Mouse (Mus musculus) intestine, embryonic 15.5 days (tissue): ENCODE results near the gene Mycbpap. TPM values are rescaled to one million over a fixed set of nuclear protein-coding genes. Genes with fewer than 3 reads are reported as not detected.

ENCODE experiments used
- ATAC-seq: fragments of 200-750 bp; cut with Nextera tagmentation; 2 replicates; pipeline ENCODE4 v1.8.0; 2017; ENCODE audit warnings: moderate TSS enrichment, moderate library complexity
- H3K27ac ChIP-seq: fragments of 300-500 bp; sonication (generic); 2 replicates; pipeline ENCODE4 v1.5.1; 2015; ENCODE audit warnings: mild to moderate bottlenecking, inconsistent platforms
- H3K27me3 ChIP-seq: fragments of 300-500 bp; sonication (generic); replicated peaks from 2 replicates; pipeline ENCODE4 v1.6.1; 2015; ENCODE audit warnings: inconsistent platforms
- H3K36me3 ChIP-seq: fragments of 300-500 bp; sonication (generic); 2 replicates; pipeline ENCODE4 v1.6.1; 2015; ENCODE audit warnings: inconsistent platforms
- H3K4me1 ChIP-seq: fragments of 300-500 bp; sonication (generic); replicated peaks from 2 replicates; pipeline ENCODE4 v1.6.1; 2015; ENCODE audit warnings: inconsistent platforms
- H3K4me2 ChIP-seq: fragments of 300-500 bp; sonication (generic); replicated peaks from 2 replicates; pipeline ENCODE4 v1.6.1; 2015; ENCODE audit warnings: mild to moderate bottlenecking, inconsistent platforms
- H3K4me3 ChIP-seq: fragments of 300-500 bp; sonication (generic); replicated peaks from 2 replicates; pipeline ENCODE4 v1.5.1; 2015; ENCODE audit warnings: inconsistent platforms
- H3K9ac ChIP-seq: fragments of 300-500 bp; sonication (generic); 2 replicates; pipeline ENCODE4 v1.6.1; 2015; ENCODE audit warnings: inconsistent platforms
- H3K9me3 ChIP-seq: fragments of 300-500 bp; sonication (generic); 2 replicates; pipeline ENCODE4 v1.6.1; 2016; ENCODE audit warnings: inconsistent platforms
- WGBS: fragments of 180-500 bp; shearing (Covaris S2); methylation state at CpG from one replicate; pipeline ENCODE4 v1.1.7; 2015; 5-methylcytosine and 5-hydroxymethylcytosine counted together
- polyA plus RNA-seq: library from polyadenylated mRNA; unstranded; fragments of >200 nt; fragmentation: Nextera tagmentation; extraction: Ambion mirVana; gene quantifications from 2 replicates; pipeline ENCODE4 v1.2.1, GENCODE M21; 2015

Mycbpap gene
- polyA plus RNA-seq, 1 experiment from 2014 or later, result 2.2 TPM

DNA sequence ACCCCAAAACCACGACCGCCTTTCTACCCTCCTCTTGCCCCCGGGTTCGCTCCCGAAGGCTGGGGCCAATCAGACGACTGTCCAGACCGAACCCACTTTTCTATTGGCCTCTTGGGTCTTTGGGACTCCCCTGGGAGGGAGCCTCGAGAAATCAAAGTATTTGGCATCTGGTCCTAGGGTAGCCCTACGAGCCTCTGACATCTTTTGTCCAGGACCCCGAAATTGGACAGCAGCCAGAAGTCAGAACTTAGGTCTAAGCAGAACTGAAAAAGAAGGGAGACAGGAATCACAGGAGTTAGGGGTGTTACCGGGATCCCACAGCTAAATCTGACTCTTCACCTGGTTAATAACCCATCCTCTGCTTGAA lies 47.0 kb downstream of the Mycbpap start:
- Histone ChIP-seq H3K9ac (no peak overlapping the region), H3K36me3 (no peaks in the 10 kb centered on the region), H3K4me3 (peak overlapping the region; percentile 75), H3K27me3 (peaks cover 50% of the 10 kb centered on the region), H3K9me3 (no peaks in the 10 kb centered on the region), H3K27ac (0 out of 2 replicates have a peak overlapping the region, but pooled peaks have one; percentile 25), H3K4me2 (peak overlapping the region; percentile 94), H3K4me1 (peaks cover 41% of the 10 kb centered on the region)
- ATAC-seq, result no peak
- WGBS, result 2% methylated on average over 11 of the region's 11 CpGs

DNA sequence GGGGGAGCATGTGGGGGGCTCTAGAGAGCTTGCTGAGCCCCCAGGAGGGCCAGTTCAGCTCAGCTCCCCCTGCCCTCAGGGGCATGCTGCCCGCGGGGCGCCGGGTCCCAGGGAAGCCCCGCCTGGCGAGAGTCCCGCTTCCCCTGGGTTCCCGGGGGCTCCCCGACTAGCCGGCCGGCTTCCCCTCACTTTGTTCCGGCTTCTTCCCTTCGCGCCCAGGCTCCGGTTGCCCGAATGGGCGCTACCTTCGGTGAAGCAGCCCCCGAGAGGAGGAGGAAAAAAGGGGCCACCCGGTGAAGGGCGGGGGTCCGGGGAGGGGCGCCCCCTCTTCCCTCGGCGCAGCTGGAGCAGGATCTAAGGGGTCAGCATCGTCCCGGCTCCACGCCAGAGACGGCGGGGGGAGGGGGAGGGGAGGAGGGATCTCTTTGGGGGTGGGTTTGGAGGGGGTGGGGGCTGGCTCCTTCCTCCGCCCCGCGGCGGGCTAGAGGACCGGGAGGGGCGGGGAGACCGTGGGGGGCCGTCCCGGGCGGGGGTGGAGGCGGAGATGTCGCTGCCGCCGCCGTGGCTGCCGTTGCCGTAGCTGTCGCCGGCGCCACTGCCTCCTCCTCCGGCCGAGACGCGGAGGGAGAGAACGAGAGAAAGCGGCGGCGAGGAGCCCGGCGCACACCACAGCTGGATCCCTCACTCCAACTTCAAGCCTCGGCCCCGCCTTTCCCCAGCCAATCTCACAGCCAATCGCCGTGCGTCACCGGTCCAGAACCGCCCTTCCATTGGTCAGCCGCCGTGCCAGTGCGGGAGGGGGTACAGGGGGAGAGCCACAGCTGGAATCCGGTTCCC lies 47.6 kb downstream of the Mycbpap start, which contains the start of gene Cacna1g:
Gene Cacna1g (minus strand): TSS at position 492 of the 837 bp plus-strand sequence.
- Histone ChIP-seq H3K4me3 (peak within 1 kb of the TSS; percentile 75), H3K4me1 (peaks cover 48% of the 10 kb centered on the region), H3K27ac (peak within 1 kb of the TSS; percentile 92), H3K9me3 (no peaks in the 10 kb centered on the region), H3K9ac (peak within 1 kb of the TSS; percentile 78), H3K27me3 (peaks cover 50% of the 10 kb centered on the region), H3K4me2 (peak within 1 kb of the TSS; percentile 94), H3K36me3 (no peaks in the 10 kb centered on the region)
- ATAC-seq, result peak; percentile 95
- WGBS, result under 1% methylated on average over 61 of the region's 71 CpGs

DNA sequence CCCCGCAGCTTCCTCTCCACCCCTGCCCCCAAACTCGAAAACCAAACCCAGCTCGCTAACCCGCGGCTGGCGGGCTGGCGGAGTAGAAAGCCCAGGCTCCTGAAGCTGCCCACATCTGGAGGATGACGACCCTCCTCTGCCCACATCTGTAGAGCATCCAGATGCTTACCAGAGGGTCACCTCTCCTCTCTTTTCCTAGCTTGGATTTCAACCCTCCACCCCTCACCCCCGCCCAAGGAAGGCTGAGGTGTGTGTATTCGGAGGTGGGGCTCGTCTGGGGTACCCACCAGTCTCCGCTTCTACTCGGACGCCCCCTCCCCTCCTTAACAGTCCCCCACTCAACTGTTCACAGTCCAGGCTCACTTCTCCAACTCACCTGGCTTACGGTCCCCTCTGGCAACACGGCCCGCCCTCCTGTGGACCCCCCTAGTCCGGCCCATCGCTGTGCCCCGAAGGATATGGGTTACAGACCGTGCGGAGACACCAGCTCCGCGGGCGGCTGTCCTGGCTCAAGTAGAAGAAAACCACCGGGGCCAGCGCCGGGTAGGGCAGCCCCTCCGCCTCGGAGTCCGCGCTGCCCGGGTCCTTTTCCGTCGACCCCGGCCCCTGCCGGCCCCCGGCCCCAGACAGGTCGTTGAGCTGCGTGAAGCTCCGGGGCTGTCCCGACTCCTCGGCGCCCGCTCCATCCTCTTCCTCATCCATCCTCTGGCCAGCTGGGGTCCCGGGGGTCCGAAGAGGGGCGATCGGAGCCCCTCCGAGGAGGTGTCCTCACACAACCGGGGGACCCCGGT lies 48.4 kb downstream of the Mycbpap start:
- peak overlapping the region; percentile 78 for H3K9ac ChIP-seq
- peak overlapping the region; percentile 92 for H3K27ac ChIP-seq
- no peaks in the 10 kb centered on the region for H3K36me3 ChIP-seq
- H3K4me3 ChIP-seq, result peak overlapping the region; percentile 75
- H3K9me3 ChIP-seq, result no peaks in the 10 kb centered on the region
- WGBS, result under 1% methylated on average over 52 of the region's 52 CpGs
- H3K4me2 ChIP-seq, result peak overlapping the region; percentile 94
- peaks cover 50% of the 10 kb centered on the region for H3K27me3 ChIP-seq
- H3K4me1 ChIP-seq, result peaks cover 56% of the 10 kb centered on the region
- ATAC-seq, result peak; percentile 17; the same call in 1 of the 2 replicates

DNA sequence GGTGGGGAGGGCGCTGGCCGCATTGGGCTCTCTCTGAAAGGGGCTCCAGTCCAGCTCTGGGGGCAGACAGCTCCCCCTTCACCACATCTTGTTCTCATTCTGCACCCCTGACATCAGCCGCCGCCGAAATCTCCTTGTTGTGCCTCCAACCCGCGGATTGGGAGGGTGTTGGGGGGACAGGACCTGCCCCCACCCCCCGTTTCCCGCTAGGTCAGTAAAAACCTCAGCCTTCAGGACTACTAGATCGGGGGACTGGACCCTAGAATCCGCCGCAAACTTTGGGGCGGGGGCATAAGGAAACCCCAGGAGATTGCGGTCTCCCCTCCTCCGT lies 49.0 kb downstream of the Mycbpap start:
- Histone ChIP-seq H3K9ac (peak overlapping the region; percentile 78), H3K9me3 (no peaks in the 10 kb centered on the region), H3K4me3 (peak overlapping the region; percentile 75), H3K4me1 (peaks cover 59% of the 10 kb centered on the region), H3K27ac (0 out of 2 replicates have a peak overlapping the region, but pooled peaks have one; percentile 17), H3K4me2 (peak overlapping the region; percentile 94), H3K27me3 (peaks cover 46% of the 10 kb centered on the region), H3K36me3 (no peaks in the 10 kb centered on the region)
- WGBS, result 2% methylated on average over 15 of the region's 15 CpGs
- ATAC-seq, result no peak

DNA sequence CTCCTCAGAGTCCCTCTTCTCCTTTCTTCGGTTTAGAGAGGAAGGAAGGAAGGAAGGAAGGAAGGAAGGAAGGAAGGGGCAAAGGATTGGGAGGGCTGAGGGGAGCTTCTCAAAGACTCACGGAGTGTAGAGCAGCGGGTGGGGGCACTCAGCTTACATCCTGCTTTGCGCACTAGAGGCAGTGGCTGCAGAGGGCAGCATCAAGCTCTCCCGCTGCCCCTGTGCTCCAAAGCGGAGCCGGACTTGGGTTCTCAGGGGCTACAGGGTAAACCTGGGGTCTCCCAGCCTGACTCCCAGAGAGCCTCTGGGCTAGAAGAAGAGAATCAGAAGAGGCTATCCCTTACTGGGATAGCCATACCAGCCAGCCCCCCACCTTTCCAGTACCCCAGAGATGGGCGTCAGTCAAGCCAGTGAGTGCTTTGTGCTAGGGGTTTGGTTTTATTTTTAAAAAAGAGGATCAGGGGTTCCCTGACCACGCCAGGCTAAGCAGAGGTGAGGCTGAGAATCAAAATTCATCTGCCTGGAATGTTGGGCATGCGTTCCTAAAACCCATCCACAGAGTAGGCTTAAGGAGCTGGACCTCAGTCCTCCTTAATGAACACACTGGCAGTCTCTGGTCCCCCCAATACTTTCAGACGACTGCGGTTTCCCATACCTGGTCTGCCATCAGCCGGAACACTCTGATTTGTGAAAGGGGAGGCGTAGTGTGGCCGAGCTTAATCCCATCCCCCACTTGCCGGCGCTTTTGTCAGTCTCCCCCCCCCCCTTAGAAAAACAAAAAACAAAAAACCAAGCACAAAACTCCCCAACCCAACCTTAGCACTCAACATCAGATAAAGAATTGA lies 49.6 kb downstream of the Mycbpap start:
- Histone ChIP-seq H3K4me3 (peak overlapping the region; percentile 75), H3K4me2 (peak overlapping the region; percentile 94), H3K27ac (0 out of 2 replicates have a peak overlapping the region, but pooled peaks have one; percentile 17), H3K27me3 (peaks cover 45% of the 10 kb centered on the region), H3K36me3 (no peaks in the 10 kb centered on the region), H3K9me3 (no peaks in the 10 kb centered on the region), H3K4me1 (peaks cover 62% of the 10 kb centered on the region), H3K9ac (peak overlapping the region; percentile 78)
- ATAC-seq, result no peak
- WGBS, result 19% methylated on average over 17 of the region's 17 CpGs

DNA sequence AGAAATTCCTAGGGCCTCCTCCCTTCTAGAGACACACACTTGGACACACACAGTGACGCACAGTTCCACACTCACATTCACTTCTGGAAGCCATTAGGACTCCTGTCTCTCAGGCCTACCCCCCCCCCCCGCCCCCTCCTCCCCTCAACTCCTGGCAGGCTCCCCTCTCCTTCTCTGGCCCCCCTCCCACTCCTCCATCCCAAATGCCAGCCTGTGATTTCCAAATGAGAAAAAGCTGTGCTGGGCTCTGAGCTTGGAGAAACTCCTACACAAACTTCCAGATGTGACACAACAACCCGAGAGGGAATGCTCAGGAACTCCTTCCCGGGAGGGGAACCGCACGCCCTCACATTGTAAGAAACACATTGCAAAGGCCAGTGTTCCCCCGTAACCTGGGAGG lies 51.2 kb downstream of the Mycbpap start:
- peaks cover 58% of the 10 kb centered on the region for H3K4me1 ChIP-seq
- H3K4me3 ChIP-seq, result no peak overlapping the region
- WGBS, result 36% methylated on average over 6 of the region's 7 CpGs
- 0 out of 2 replicates have a peak overlapping the region, but pooled peaks have one; percentile 40 for H3K27ac ChIP-seq
- ATAC-seq, result no peak
- H3K9me3 ChIP-seq, result no peaks in the 10 kb centered on the region
- peaks cover 34% of the 10 kb centered on the region for H3K27me3 ChIP-seq
- no peaks in the 10 kb centered on the region for H3K36me3 ChIP-seq
- H3K9ac ChIP-seq, result no peak overlapping the region
- H3K4me2 ChIP-seq, result peak overlapping the region; percentile 22

DNA sequence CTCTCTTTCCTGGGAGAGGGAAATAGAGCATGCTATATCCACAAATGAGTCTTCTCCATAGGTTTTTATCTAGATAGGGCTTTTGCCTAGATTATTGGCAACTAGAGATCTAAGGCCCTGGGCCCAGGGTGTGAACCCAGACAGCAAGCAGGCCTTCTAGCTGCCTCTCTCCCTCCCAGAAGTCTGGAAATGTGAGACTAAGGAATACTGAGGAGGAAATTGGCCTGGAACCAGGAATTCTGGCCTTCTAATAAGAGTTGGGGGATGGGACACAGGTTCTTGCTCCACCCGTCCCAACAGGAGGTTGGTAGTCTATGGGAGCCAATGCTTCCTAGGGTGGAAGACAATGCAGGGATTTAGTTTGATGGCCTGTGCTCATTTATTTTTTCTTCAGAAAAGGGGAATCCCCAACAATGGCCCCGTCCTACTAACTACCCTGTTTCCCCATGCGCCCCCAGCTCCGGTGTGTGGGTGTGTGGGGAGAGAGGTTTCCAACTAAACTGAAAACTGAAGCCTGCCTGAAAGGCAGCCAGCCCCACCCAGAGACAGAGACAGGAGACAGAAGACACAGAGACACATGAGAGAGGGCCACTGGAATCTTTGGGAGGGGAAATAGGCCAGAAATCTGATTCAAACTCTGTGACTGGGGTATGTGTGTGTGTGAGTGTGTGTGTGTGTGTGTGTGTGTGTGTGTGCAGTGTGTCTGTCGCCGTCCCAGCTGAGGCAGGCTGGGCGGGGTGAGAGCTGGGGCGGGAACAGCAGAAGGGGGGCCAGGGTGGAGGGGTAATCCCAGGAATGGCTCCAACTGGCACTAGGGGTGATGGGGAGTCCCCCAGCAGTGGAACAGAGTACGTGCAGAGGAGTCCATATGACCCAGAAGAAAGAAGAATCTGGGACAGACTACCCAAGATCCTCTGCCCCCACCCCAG lies 52.1 kb downstream of the Mycbpap start:
- Histone ChIP-seq H3K36me3 (no peaks in the 10 kb centered on the region), H3K4me2 (peak overlapping the region; percentile 31; the same call in 1 of the 2 replicates), H3K27ac (peak overlapping the region; percentile 48), H3K4me1 (peaks cover 56% of the 10 kb centered on the region), H3K9me3 (no peaks in the 10 kb centered on the region), H3K9ac (no peak overlapping the region), H3K27me3 (peaks cover 24% of the 10 kb centered on the region), H3K4me3 (no peak overlapping the region)
- 34% methylated on average over 9 of the region's 9 CpGs for WGBS
- ATAC-seq, result no peak

DNA sequence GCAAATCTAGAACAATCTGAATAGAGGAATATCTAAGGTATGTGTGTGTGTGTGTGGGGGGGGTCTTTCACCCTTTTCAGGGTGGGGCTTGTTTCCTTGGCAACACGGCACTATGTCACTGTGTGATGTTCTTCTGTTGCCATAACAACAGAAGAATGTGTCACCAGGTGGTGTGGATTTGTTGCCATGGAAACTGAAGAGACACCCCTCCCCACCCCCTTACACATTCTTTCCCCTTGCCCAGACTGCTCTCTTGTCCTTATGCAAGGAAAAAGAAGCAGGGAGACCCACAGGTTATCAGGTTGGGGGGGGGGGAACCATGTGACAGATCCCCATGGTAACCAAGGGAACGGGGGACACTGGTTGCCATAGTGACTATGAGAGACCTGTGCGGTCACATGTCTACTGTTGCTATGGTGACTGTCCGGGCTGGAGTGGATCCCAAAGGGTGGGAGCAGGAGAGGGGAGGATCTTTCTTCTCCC lies 52.9 kb downstream of the Mycbpap start:
- 33% methylated on average over 4 of the region's 4 CpGs for WGBS
- H3K9me3 ChIP-seq, result no peaks in the 10 kb centered on the region
- H3K9ac ChIP-seq, result no peak overlapping the region
- peaks cover 55% of the 10 kb centered on the region for H3K4me1 ChIP-seq
- no peak for ATAC-seq
- H3K27me3 ChIP-seq, result peaks cover 22% of the 10 kb centered on the region
- H3K36me3 ChIP-seq, result no peaks in the 10 kb centered on the region
- no peak overlapping the region for H3K4me3 ChIP-seq
- 0 out of 2 replicates have a peak overlapping the region, but pooled peaks have one; percentile 48 for H3K27ac ChIP-seq
- no peak overlapping the region for H3K4me2 ChIP-seq

DNA sequence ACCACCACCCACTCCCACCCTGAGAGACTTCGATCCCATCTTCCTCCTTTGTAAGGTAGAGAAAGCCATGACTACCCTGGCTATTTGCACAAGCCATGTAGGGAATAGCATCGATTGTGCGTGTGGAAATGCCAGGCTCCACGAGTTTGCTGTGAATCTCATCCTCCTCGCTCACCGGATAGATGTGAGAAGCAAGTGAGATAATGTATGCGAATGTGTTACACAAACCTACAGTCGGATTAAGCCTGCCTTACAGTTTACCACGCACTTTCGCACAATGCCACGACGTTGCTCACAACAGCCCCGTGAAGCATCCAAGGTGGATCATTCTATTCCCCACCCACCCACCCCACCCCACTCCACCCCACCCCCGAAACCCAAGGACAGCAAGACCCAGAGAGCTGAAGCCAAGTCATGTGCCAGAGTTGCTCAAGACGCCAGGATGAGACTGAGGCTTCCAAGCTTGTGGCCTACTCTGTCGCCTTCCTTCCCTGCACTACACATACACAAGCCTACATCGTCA lies 55.1 kb downstream of the Mycbpap start:
- Histone ChIP-seq H3K9me3 (no peaks in the 10 kb centered on the region), H3K27me3 (peaks cover 5% of the 10 kb centered on the region), H3K27ac (no peak overlapping the region), H3K36me3 (no peaks in the 10 kb centered on the region), H3K4me2 (no peak overlapping the region), H3K9ac (no peak overlapping the region), H3K4me1 (peaks cover 40% of the 10 kb centered on the region), H3K4me3 (no peak overlapping the region)
- ATAC-seq, result no peak
- 87% methylated on average over 17 of the region's 17 CpGs for whole genome bisulfite sequencing

DNA sequence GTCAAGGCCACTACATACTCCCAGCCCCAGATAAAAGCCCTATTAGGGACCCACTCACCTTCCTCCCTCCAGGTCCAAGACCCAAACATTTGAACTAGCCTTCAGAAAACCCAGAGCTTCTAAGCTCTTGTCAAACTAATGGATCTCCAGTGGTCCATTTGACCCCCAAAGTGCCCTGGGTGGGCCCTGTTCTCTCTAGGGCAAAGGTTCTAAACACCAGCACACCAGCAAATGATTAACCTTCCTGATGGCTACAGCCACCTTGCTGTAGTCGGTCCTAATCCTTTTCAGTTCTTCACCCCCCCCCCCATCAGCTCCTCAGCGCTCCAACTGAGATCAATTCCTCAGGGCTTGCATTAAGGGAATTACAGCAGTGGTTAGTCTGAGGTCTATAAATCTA lies 57.4 kb downstream of the Mycbpap start:
- peaks cover 28% of the 10 kb centered on the region for H3K4me1 ChIP-seq
- 28% methylated on average over 2 of the region's 2 CpGs for WGBS

More for the DNA sequence above, 57.4 kb downstream of the Mycbpap start:
- no peak for ATAC-seq
- H3K27me3 ChIP-seq, result no peaks in the 10 kb centered on the region; the same call in 1 of the 2 replicates
- H3K4me2 ChIP-seq, result no peak overlapping the region
- no peak overlapping the region for H3K27ac ChIP-seq
- H3K36me3 ChIP-seq, result no peaks in the 10 kb centered on the region
- H3K9me3 ChIP-seq, result no peaks in the 10 kb centered on the region
- H3K9ac ChIP-seq, result no peak overlapping the region
- no peak overlapping the region for H3K4me3 ChIP-seq
